Mouse (Mus musculus): ENCODE measurements around the gene Cxcl17. TPM values are rescaled to one million over a fixed set of nuclear protein-coding genes. Genes with fewer than 3 reads are reported as not detected.

Gene Cxcl17
- polyA plus RNA-seq, 1 experiment from 2014 or later = 0.39 TPM

GRCm38 (mm10) chr7:25377100-25377700 is 35.5 kb downstream of the Cxcl17 start:
- Histone ChIP-seq H3K9ac (replicated peaks) (no peak overlapping the region), H3K4me3 (peak overlapping the region; percentile 36; the same call in 1 of the 2 replicates), H3K4me1 (peaks cover 9% of the 10 kb centered on the region), H3K27ac (replicated peaks) (no peak overlapping the region), H3K9me3 (no peaks in the 10 kb centered on the region), H3K4me2 (replicated peaks) (peak overlapping the region; percentile 46; the same call in 1 of the 2 replicates), H3K36me3 (peaks cover 14% of the 10 kb centered on the region), H3K27me3 (no peaks in the 10 kb centered on the region)
- 46% methylated on average over 8 of the region's 8 CpGs for WGBS
- no peak for ATAC-seq (replicated peaks)

DNA sequence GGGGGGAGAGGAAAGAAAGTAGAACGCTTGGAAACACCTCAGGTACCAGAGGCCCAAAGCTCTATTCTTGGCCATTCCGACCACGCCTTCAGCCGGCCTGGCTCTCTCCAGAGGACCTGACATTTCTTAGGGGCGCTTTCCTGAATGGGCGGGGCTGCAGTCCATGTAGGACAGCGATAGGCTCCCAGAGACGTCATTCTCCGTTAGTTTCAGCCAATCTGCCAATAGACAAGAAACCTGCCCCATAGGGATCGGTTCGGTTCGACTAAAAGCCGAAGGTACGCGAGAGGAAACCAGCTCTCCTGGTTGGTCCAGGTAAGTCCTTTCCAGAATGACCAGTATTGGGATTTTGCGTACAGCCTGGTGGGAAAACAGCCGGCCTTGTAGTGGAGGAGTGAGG is 36.1 kb downstream of the Cxcl17 start:
- Histone ChIP-seq H3K4me2 (replicated peaks) (peak overlapping the region; percentile 46), H3K4me3 (peak overlapping the region; percentile 36), H3K9ac (replicated peaks) (peak overlapping the region; percentile 5; the same call in 1 of the 2 replicates), H3K9me3 (no peaks in the 10 kb centered on the region), H3K27me3 (no peaks in the 10 kb centered on the region), H3K4me1 (peaks cover 9% of the 10 kb centered on the region), H3K36me3 (peaks cover 8% of the 10 kb centered on the region), H3K27ac (replicated peaks) (no peak overlapping the region)
- 4% methylated on average over 17 of the region's 17 CpGs for WGBS
- peak; percentile 34; the same call in 1 of the 2 replicates for ATAC-seq (replicated peaks)

DNA sequence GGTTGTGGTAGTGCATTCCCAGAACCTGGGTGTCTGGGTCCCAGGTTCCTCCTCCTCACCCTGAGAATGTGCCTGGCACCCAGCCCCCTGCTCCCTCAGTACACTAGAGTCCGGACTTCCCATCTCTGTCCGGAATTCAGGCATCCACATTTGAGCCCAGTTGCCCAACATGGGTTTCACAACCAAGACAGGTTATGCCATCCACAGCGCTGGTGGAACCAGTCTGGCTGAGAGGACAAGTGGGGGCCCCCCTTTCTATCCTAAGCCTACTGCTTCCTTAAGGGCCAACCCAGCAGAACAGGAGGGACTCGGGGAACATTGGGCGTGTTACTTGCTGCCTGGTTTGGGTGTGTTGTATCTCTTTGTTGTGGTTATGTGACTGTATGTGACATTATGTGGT is 40.2 kb downstream of the Cxcl17 start:
- H3K36me3 ChIP-seq = no peaks in the 10 kb centered on the region
- no peaks in the 10 kb centered on the region for H3K9me3 ChIP-seq
- H3K9ac ChIP-seq (replicated peaks) = no peak overlapping the region
- peaks cover 17% of the 10 kb centered on the region for H3K27me3 ChIP-seq
- no peak for ATAC-seq (replicated peaks)
- no peak overlapping the region for H3K4me2 ChIP-seq (replicated peaks)
- H3K4me1 ChIP-seq = peaks cover 8% of the 10 kb centered on the region
- H3K27ac ChIP-seq (replicated peaks) = no peak overlapping the region
- H3K4me3 ChIP-seq = no peak overlapping the region
- 90% methylated on average over 5 of the region's 5 CpGs for WGBS

DNA sequence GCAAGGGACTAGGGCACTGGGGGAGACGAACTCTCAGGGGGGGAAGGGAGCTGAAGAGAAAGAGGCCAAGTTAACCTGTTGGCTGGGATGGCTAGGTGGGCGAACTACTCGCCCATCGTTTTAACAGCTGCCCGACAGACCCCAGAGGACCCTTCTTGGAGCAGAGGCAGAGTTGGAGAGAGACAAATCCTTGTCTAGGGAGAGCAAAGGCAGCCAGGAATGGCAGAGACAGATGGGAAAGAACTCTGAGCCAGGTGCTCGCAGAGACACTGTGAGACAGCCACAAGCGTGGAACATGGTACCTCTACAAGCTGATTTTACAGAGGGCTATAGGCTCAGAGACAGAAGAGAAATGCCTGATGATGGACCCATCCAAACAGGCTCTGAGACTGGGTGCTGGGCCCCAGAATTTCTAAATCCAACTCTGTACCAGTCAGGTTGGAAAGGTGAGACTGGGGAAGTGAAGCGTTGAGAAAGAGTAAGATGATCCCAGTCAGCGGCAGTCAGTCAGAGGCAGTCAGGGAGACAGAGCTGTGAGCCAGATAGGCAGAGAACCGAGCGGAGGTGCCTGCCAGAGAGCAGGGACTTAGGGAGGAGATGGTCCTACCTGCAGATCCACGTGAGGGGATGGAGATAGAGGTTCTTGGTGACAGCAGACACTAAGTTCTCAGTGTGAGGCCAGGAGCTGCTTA is 43.5 kb downstream of the Cxcl17 start, which contains the start of gene Cnfn:
Cnfn (minus strand) TSS at position 667 of the 692 bp plus-strand sequence.
- Histone ChIP-seq H3K9me3 (no peaks in the 10 kb centered on the region), H3K4me2 (replicated peaks) (no peak within 1 kb of the TSS), H3K4me3 (no peak within 1 kb of the TSS), H3K4me1 (peaks cover 18% of the 10 kb centered on the region), H3K36me3 (peaks cover 6% of the 10 kb centered on the region; the same call in 1 of the 2 replicates), H3K27ac (replicated peaks) (no peak within 1 kb of the TSS), H3K9ac (replicated peaks) (no peak within 1 kb of the TSS), H3K27me3 (peaks cover 27% of the 10 kb centered on the region)
- 49% methylated on average over 12 of the region's 12 CpGs for WGBS
- no peak for ATAC-seq (replicated peaks)

GRCm38 (mm10) chr7:25368333-25368732 is 44.4 kb downstream of the Cxcl17 start:
- no peak overlapping the region for H3K27ac ChIP-seq (replicated peaks)
- H3K9ac ChIP-seq (replicated peaks) = no peak overlapping the region
- H3K4me1 ChIP-seq = peaks cover 18% of the 10 kb centered on the region
- WGBS = 21% methylated on average over 12 of the region's 12 CpGs
- no peaks in the 10 kb centered on the region for H3K9me3 ChIP-seq
- peaks cover 27% of the 10 kb centered on the region for H3K27me3 ChIP-seq
- H3K4me2 ChIP-seq (replicated peaks) = no peak overlapping the region
- H3K36me3 ChIP-seq = peaks cover 12% of the 10 kb centered on the region; the same call in 1 of the 2 replicates
- no peak overlapping the region for H3K4me3 ChIP-seq
- no peak for ATAC-seq (replicated peaks)

GRCm38 (mm10) chr7:25367632-25368293 is 44.9 kb downstream of the Cxcl17 start:
- ATAC-seq (replicated peaks) = no peak
- Histone ChIP-seq H3K4me3 (0 out of 2 replicates have a peak overlapping the region, but pooled peaks have one; percentile 0), H3K27ac (replicated peaks) (no peak overlapping the region), H3K4me1 (peaks cover 18% of the 10 kb centered on the region), H3K27me3 (peaks cover 27% of the 10 kb centered on the region), H3K4me2 (replicated peaks) (no peak overlapping the region), H3K9me3 (no peaks in the 10 kb centered on the region), H3K36me3 (peaks cover 12% of the 10 kb centered on the region; the same call in 1 of the 2 replicates), H3K9ac (replicated peaks) (no peak overlapping the region)
- 2% methylated on average over 33 of the region's 33 CpGs for WGBS

DNA sequence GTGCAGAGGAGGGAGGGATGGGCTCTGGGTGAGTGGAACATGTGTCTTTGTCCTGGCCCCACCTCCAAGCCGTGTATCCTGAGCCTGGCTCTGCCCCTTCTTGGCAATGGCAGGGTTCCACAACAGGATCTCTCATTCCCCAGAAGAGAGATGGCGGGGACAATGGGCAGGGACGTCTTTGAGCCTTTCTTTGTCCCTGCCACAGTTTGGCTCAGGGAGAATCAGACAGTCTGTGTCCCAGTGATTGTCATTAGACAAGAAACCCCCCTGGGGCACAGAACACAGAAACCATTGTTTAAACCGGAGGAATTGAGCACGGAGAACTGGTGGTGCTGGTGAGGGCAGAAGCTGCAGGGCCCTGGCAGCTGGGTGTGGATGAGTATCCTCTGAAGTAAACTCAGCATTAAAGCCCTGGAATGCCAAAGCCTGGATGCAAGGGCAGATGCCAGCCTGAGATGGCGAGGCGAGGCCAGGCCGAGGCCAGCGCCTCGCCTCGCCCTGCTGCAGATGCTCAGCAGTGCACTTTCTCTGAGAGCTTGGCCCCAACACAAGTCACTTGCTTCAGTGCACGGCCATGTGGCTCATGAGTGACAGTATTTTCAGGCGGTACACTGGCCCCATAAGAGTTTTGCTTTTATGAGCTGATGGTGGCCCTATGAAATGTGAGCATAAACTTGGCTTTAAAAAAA is 46.6 kb downstream of the Cxcl17 start:
- Histone ChIP-seq H3K4me2 (replicated peaks) (no peak overlapping the region), H3K4me1 (peaks cover 18% of the 10 kb centered on the region), H3K36me3 (peaks cover 24% of the 10 kb centered on the region), H3K4me3 (no peak overlapping the region), H3K9me3 (no peaks in the 10 kb centered on the region), H3K9ac (replicated peaks) (no peak overlapping the region), H3K27ac (replicated peaks) (no peak overlapping the region), H3K27me3 (peaks cover 27% of the 10 kb centered on the region)
- WGBS = 11% methylated on average over 13 of the region's 13 CpGs
- ATAC-seq (replicated peaks) = peak; percentile 36; the same call in 1 of the 2 replicates

DNA sequence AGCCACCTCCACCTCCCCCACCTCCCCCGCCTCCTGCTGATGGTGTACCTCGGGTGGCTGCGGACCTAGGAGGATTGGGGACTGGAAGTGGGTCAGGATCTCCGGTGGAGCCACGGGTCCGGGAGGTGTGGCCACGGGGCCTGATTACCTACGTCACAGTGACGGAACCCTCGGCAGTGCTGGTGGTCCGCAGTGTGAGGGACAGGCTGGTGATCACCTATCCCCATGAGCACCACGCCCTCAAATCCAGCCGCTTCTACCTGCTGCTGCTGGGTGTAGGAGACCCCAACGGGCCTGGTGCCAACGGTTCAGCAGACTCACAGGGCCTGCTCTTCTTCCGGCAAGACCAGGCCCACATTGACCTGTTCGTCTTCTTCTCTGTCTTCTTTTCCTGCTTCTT is 49.1 kb downstream of the Cxcl17 start:
- H3K9me3 ChIP-seq = no peaks in the 10 kb centered on the region
- H3K4me1 ChIP-seq = peaks cover 15% of the 10 kb centered on the region
- H3K9ac ChIP-seq (replicated peaks) = no peak overlapping the region
- 92% methylated on average over 17 of the region's 17 CpGs for WGBS
- H3K4me3 ChIP-seq = no peak overlapping the region
- no peak overlapping the region for H3K27ac ChIP-seq (replicated peaks)
- ATAC-seq (replicated peaks) = no peak
- peaks cover 20% of the 10 kb centered on the region for H3K27me3 ChIP-seq
- H3K4me2 ChIP-seq (replicated peaks) = no peak overlapping the region
- peaks cover 46% of the 10 kb centered on the region for H3K36me3 ChIP-seq

DNA sequence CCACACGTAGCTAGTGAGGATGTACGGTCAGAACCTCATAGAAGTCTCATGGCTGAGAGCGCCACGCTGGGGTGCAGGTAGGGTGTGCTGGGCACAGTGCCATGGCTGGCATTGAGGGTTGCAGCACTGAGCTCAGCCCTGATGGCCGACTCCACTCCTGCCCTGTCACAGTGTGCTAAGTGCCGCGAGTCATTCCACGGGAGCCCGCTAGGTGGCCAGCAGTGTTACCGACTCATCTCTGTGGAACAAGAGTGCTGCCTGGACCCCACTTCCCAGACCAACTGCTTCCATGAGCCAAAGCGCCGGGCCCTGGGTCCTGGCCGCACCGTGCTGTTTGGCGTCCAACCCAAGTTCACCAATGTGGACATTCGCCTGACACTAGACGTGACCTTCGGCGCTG is 49.5 kb downstream of the Cxcl17 start:
- ATAC-seq (replicated peaks) = no peak
- no peak overlapping the region for H3K9ac ChIP-seq (replicated peaks)
- WGBS = 86% methylated on average over 19 of the region's 19 CpGs

GRCm38 (mm10) chr7:25358721-25359206 is 53.9 kb downstream of the Cxcl17 start:
- no peak overlapping the region for H3K9ac ChIP-seq (replicated peaks)
- whole genome bisulfite sequencing = 58% methylated on average over 19 of the region's 19 CpGs
- H3K27me3 ChIP-seq = no peaks in the 10 kb centered on the region
- H3K36me3 ChIP-seq = peaks cover 49% of the 10 kb centered on the region
- no peak overlapping the region for H3K4me3 ChIP-seq
- no peak overlapping the region for H3K4me2 ChIP-seq (replicated peaks)
- no peaks in the 10 kb centered on the region for H3K9me3 ChIP-seq
- no peaks in the 10 kb centered on the region for H3K4me1 ChIP-seq
- peak; percentile 62; the same call in 1 of the 2 replicates for ATAC-seq (replicated peaks)
- H3K27ac ChIP-seq (replicated peaks) = no peak overlapping the region; the same call in 1 of the 2 replicates

More for the DNA sequence above, 49.5 kb downstream of the Cxcl17 start:
- Histone ChIP-seq H3K4me2 (replicated peaks) (no peak overlapping the region), H3K27me3 (peaks cover 15% of the 10 kb centered on the region), H3K4me1 (peaks cover 14% of the 10 kb centered on the region), H3K9me3 (no peaks in the 10 kb centered on the region), H3K4me3 (no peak overlapping the region), H3K27ac (replicated peaks) (no peak overlapping the region), H3K36me3 (peaks cover 48% of the 10 kb centered on the region)

All from forebrain, embryonic 15.5 days (tissue).